Mouse (Mus musculus) spleen, adult 2 months (tissue): ENCODE results near the gene Ppard. TPM values are rescaled to one million over a fixed set of nuclear protein-coding genes. Genes with fewer than 3 reads are reported as not detected.
"Not testable (repeated sequence)": the region's sequence is repeated elsewhere in the genome, so short reads cannot be mapped to it uniquely, and the experiment has no call there.

Experiments used
- DNase-seq, 2 experiments: peaks; one replicate each; pipeline versions ENCODE4 v3.0.0 to v3.0.0-alpha.2; 2012 to 2021; ENCODE audit warnings: low spot score in 2 of 2, low read depth in 1 of 2
- H3K27ac ChIP-seq: fragments of 200-500 bp; 2 replicates; pipeline ENCODE4 v1.5.1; 2012; ENCODE audit warnings: low read length, inconsistent platforms; ENCODE audit not compliant: insufficient read depth
- H3K27me3 ChIP-seq: fragments of 200-500 bp; 2 replicates; pipeline ENCODE4 v1.6.1; 2012; ENCODE audit warnings: mild to moderate bottlenecking, moderate library complexity, low read length, inconsistent platforms; ENCODE audit not compliant: control insufficient read depth, insufficient read depth
- H3K36me3 ChIP-seq: fragments of 200-500 bp; 2 replicates; pipeline ENCODE4 v1.6.1; 2012; ENCODE audit warnings: mild to moderate bottlenecking, low read length, inconsistent platforms; ENCODE audit not compliant: control insufficient read depth, insufficient read depth
- H3K4me1 ChIP-seq: fragments of 200-500 bp; 2 replicates; pipeline ENCODE4 v1.6.1; 2011; ENCODE audit warnings: inconsistent platforms; ENCODE audit not compliant: control insufficient read depth, insufficient read depth, insufficient read length
- H3K4me3 ChIP-seq: fragments of 200-500 bp; 2 replicates; pipeline ENCODE4 v1.5.1; 2011; ENCODE audit warnings: mild to moderate bottlenecking, inconsistent platforms; ENCODE audit not compliant: insufficient read depth, insufficient read length; ENCODE audit errors: extremely low read depth
- CTCF ChIP-seq: fragments of 200-500 bp; IDR thresholded peaks from 2 replicates; pipeline ENCODE4 v1.5.1; 2011; ENCODE audit warnings: mild to moderate bottlenecking, inconsistent platforms; ENCODE audit not compliant: insufficient read depth, insufficient read length, insufficient replicate concordance; ENCODE audit errors: extremely low read depth
- POLR2A ChIP-seq: fragments of 200-500 bp; IDR thresholded peaks from 2 replicates; pipeline ENCODE4 v1.6.1; 2011; ENCODE audit warnings: low read depth, low read length, inconsistent platforms
- WGBS: fragments of 180-500 bp; shearing (Covaris S2); methylation state at CpG from one replicate; pipeline ENCODE4 v1.1.7; 2018; 5-methylcytosine and 5-hydroxymethylcytosine counted together
- polyA plus RNA-seq: library from polyadenylated mRNA; depleted of rRNA; stranded (reverse); fragments of >200 nt; gene quantifications from 2 replicates; pipeline ENCODE4 v1.2.3, GENCODE M21; 2012

The Ppard gene
- polyA plus RNA-seq, 1 experiment, result 23.2 TPM

- Histone ChIP-seq H3K4me1 (no peaks in the 10 kb centered on the region; the same call in 1 of the 2 replicates), H3K27ac (no peak overlapping the region), H3K4me3 (no peak overlapping the region), H3K36me3 (peaks cover 6% of the 10 kb centered on the region; the same call in 1 of the 2 replicates), H3K27me3 (no peaks in the 10 kb centered on the region)
- WGBS, result 93% methylated on average over 8 of the region's 8 CpGs
- no peak for DNase-seq
- TF ChIP-seq CTCF, result no peak
- TF ChIP-seq POLR2A, result no peak
Measured at GRCm38 (mm10) chr17:28317091-28317490, 84.6 kb downstream of the Ppard start.

GRCm38 (mm10) chr17:28317725-28318124 is 85.2 kb downstream of the Ppard start:
- H3K27me3 ChIP-seq, result no peaks in the 10 kb centered on the region
- WGBS, result 87% methylated on average over 9 of the region's 9 CpGs
- H3K4me3 ChIP-seq, result no peak overlapping the region
- no peak for DNase-seq
- no peak for TF ChIP-seq CTCF
- no peaks in the 10 kb centered on the region for H3K4me1 ChIP-seq
- H3K27ac ChIP-seq, result no peak overlapping the region
- peaks cover 6% of the 10 kb centered on the region; the same call in 1 of the 2 replicates for H3K36me3 ChIP-seq

GRCm38 (mm10) chr17:28321700-28322099 is 89.2 kb downstream of the Ppard start:
- Histone ChIP-seq H3K27ac (no peak overlapping the region), H3K4me3 (no peak overlapping the region), H3K27me3 (no peaks in the 10 kb centered on the region), H3K4me1 (no peaks in the 10 kb centered on the region), H3K36me3 (peaks cover 6% of the 10 kb centered on the region; the same call in 1 of the 2 replicates)
- no peak for DNase-seq
- 96% methylated on average over 4 of the region's 4 CpGs for WGBS
- no peak for TF ChIP-seq POLR2A
- no peak for TF ChIP-seq CTCF

GRCm38 (mm10) chr17:28323786-28324185 is 91.3 kb downstream of the Ppard start:
- no peaks in the 10 kb centered on the region for H3K27me3 ChIP-seq
- no peak overlapping the region for H3K4me3 ChIP-seq
- H3K4me1 ChIP-seq, result no peaks in the 10 kb centered on the region; the same call in 1 of the 2 replicates
- WGBS, result 94% methylated on average over 8 of the region's 8 CpGs
- H3K27ac ChIP-seq, result no peak overlapping the region
- TF ChIP-seq CTCF (no peak), POLR2A (no peak)
- H3K36me3 ChIP-seq, result peaks cover 2% of the 10 kb centered on the region; the same call in 1 of the 2 replicates
- no peak for DNase-seq

GRCm38 (mm10) chr17:28324416-28324815 is 91.9 kb downstream of the Ppard start:
- H3K4me1 ChIP-seq, H3K36me3 ChIP-seq, H3K27ac ChIP-seq, H3K4me3 ChIP-seq, DNase-seq, H3K27me3 ChIP-seq: not testable (repeated sequence)
- WGBS, result 96% methylated on average over 7 of the region's 7 CpGs

- Histone ChIP-seq H3K4me1 (peaks cover 2% of the 10 kb centered on the region; the same call in 1 of the 2 replicates), H3K36me3 (peaks cover 12% of the 10 kb centered on the region), H3K27ac (no peak overlapping the region), H3K27me3 (no peaks in the 10 kb centered on the region), H3K4me3 (no peak overlapping the region)
- no peak for TF ChIP-seq CTCF
- no peak for TF ChIP-seq POLR2A
- no peak for DNase-seq
- WGBS, result 97% methylated on average over 8 of the region's 8 CpGs
Measured at GRCm38 (mm10) chr17:28325751-28326150, 93.3 kb downstream of the Ppard start.

- H3K27me3 ChIP-seq, result no peaks in the 10 kb centered on the region
- H3K4me1 ChIP-seq, result peaks cover 2% of the 10 kb centered on the region; the same call in 1 of the 2 replicates
- H3K4me3 ChIP-seq, result no peak overlapping the region
- H3K36me3 ChIP-seq, result peaks cover 20% of the 10 kb centered on the region
- 93% methylated on average over 3 of the region's 3 CpGs for WGBS
- no peak for DNase-seq
- no peak overlapping the region for H3K27ac ChIP-seq
- TF ChIP-seq POLR2A (no peak), CTCF (no peak)
Measured at GRCm38 (mm10) chr17:28326951-28327350, 94.5 kb downstream of the Ppard start.
